Mouse (Mus musculus): ENCODE data around the gene Nudt15.
"Not testable (repeated sequence)": the region's sequence is repeated elsewhere in the genome, so short reads cannot be mapped to it uniquely, and the experiment has no call there.

The Nudt15 gene

DNA sequence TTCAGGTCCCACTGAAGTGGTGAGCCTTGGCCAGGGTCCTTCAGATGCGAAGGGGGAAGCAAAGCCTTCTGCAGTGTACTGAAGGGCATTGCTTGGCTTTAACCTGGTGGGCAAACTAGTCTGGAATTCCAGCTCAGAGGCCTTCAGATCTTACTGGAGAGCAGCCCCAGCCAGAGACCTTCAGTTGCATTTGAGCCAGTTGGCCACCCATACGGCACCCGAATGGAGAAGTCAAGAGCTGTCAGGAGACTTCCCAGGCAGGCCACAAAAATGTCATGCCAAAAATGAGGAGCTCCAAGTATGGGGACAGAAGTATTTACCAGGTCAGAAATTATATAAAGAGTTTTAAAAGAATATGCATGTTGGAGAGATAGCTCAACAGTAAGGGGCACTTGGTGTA is at the start of gene Nudt15:
Gene Nudt15 (minus strand): TSS at position 192 of the 400 bp plus-strand sequence.
- DNase-seq, result no peak

DNA sequence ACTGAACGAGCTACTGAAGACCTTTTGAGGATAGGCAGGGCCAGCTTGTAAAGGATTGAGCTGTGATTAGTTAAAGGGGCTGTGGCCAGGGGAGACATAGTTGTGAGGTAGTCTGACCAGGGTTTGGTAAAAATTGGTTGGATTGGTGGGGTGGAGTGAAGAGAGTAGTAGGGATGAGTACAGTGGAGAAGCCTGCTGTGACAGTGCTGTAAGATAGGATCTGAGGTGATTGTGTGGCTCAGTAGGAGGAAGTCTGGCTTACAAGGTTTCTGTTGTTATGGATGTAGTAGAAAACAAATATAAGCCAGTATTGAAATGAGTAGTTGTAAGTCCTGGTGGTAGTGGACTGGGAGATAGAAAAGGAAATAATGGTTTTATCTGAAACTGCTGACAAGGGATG is 44.1 kb upstream of the Nudt15 start:
- DNase-seq, result no peak

DNA sequence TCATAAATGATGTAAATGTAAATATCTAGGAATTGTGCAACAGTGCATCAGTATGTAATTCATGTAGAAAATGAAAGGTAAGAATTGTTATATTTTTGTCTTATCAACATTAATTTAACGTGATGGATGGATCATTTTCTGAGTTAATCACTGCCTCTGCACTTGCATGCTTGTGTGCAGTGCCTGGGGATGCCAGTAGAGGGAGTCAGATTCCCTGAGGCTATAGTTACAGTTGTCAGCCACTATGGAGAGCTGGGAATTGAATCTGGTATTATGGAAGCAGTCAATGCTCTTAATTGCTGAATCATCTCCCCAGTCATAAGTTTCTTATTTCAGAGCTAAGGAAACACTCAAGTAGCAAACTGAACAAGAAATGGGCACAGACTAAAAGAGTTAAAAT is 40.0 kb upstream of the Nudt15 start:
- DNase-seq, result peak; percentile 17

DNA sequence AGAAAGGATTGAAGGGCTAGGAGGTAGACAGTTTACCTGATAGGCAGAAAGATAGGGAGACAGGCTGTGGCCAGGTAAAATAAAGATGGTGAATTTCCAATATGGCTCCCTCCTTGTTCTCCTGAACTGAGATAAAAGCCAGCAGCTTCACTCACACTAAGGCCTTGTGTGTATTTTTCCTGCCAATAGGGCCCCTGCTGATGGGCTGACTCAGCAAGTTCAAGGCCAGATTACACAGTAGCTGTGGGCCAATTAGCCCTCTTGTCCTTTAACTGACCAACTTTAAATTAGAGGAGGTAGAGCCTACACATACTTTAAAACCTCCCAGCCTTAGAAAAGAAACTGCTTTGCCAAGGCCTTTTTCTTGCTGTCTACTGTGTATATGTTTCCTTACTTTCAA is 28.3 kb upstream of the Nudt15 start:
- DNase-seq, result no peak

DNA sequence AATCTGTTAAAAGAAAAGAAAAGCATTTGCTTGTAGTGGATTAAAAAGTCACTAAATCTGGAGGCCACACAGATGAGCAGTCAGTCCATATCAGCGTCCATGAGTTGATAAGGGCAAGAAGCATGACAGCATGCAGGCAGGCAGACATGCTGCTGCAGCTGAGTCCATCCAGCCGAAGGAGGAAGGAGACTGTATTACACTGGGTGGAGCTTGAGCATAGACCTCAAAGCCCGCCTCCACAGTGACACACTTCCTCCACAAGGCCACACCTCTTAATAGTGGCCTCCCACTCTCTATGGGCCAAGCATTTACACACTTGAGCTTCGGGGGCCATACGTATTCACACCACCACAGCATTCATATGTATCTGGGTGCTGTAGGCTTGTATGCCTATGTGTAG is 26.0 kb upstream of the Nudt15 start:
- no peak for DNase-seq

DNA sequence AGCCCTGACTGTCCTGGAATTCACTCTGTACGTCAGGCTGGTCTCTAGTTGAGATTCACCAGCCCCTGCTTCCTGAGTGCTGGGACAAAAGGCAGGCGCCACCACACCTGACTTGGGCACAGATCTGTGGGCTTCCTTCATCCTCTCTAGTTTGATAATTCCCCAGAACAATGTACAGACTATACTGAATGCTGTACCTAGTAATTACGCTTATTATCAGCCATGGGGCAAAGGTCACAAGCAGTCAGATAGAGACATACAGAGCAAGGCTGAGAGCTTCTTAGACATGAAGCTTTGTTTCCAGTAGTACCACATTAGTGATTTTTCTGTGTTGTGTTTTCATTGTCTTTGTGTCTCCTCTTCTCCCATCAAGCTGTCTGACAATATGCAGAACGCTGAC is 23.1 kb upstream of the Nudt15 start:
- DNase-seq, result no peak

DNA sequence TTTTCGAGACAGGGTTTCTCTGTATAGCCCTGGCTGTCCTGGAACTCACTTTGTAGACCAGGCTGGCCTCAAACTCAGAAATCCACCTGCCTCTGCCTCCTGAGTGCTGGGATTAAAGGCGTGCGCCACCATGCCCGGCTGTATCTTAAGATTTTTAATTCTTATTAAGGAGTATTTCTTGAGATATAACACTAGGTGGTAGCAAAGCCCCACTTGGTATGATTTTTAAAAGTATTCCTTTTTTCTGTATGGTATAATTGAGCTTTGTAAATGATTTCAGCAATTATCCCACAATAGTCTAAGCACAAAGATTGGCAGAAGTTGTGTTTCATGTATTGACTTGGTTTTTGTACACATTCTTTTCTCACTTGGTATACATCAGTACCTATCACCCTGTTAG is 21.8 kb upstream of the Nudt15 start:
- not testable (repeated sequence) for DNase-seq

DNA sequence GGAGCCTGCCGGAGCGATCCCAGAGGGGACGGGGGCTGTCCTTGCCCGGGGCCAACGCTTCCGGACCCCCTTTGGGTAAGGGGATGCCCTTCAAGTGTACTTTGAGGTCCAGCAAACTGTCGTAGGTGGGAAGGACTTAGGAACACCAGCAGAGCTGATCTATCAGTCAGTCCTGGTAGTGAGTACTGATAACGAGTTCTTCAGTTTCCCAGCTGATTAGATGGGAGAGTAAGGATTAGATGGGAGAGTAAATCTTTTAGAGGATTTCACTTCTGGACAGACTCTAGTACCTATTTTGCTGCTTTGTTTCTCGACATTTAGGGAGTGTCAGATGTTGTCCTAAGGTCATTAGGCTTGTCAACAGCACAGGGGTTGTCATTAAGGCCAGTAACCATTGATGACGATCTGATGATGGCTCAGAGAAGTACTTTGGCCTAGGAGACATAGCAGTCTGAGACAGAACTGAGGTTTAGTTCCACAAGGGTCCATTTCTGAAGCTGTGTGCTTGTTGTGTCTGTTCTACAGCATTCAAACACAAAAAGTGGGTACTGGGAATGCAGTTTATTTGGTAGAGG is 5.2 kb upstream of the Nudt15 start:
- no peak for DNase-seq

DNA sequence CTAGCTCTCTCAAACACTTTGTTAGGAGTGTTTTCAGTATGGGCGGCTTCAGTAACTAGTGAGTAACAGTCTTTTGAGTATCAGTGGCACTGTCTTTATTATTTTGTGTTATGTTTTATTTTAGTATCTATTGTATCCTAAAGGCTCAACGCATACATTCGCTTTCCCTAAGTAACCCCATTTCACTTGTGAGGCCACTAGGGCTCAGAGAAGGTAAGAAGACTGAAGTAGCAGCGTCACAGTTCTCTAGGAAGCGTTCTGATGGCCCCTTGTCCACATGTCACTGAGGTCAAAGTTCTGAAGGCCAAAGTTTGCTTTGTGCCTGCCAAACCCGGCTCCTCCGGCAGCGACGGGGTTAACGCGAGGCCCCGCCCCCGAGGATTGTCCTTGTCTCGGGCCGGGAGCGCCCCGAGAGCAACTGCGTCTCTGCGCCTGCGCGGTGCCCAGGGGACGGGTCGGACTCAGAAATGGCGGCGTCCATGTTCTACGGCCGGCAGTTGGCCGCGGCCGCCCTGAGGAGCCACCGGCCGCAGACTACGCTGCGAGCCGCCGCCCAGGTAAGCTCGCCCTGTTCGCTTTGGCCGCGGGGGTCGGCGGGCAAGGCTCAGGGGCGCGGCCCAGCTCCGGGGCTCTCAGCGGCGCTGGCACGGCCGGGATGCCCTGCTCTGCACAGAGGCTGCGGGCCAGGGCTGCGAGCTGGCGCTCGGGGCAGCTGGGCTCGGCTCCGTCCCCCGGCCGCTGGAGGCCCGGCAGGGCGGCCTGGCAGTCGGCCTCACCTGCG is 4.5 kb upstream of the Nudt15 start:
- peak; percentile 97 for DNase-seq

DNA sequence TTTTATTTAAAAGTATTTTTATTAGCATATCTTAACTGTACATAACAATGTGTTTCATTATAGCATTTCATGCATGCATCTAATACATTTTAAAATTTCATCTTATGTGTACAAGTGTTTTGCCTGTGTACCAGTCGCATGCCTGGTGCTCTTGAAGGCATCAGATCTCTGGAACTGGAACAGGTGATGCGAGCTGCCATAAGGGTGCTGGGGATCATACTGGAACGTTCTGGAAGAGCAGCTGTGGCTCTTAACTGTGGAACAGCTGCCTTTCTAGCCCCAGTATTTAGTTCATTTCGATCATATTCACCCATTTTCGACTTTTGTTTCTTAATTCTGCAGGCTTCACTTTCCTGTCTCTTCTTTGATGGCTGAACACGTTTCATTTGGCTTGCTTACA is 3.1 kb upstream of the Nudt15 start:
- no peak for DNase-seq

DNA sequence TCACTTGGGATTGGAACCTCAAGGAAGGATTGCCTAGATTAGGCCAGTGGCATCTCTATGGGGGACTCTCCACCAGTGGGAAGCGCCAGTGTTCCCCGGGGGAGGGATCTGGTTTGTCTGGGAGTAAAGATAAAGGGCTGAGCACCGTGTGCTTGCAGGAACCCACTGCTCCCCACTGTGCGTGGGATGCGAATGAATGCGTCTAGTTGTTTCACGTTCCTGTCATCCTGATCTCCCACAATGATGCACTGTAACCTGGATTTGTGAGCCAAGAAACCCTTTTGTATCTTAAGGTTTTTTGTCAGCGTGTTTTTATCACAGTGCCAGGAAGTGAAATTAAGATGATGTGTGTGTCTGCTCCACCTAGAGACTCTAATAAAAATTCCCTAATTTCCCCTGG is 2.7 kb upstream of the Nudt15 start:
- no peak for DNase-seq

DNA sequence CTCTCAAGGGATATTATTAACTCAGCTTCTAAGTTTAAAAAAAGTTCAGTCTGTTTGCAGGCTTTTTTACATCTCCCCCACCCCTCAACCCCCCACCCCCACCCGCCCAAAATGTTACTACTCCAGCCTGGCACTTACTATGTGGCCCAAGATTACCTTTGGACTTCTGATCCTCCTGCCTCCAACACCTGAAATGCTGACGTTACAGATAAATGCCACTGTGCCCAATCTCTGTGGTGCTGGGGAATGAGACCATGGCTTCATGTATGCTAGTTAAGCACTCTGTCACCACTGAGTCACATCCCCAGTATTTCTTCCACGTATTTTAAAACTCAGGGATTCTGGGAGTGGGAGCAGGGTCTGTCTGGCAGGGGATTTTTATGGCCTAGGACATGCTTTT is 2.2 kb upstream of the Nudt15 start:
- no peak for DNase-seq

DNA sequence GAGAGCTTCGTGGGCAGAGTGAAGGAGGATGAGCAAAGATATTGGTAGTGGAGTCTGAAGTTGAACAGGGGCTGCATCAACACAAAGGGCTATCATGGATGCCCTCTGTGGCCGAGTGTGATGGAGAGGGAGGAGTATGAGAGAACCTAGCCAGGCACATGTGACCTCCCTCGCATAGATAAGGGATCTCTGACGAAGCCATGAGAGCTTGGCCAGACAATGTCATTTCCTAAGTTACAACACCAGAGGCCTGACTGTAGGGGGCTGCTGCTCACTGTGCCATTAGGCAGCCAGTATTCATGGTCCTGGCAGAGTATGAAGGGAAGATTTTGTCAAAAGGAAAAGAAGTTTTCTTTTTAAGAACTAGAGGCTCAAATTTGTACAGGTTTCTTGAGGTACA is 1.0 kb downstream of the Nudt15 start:
- no peak for DNase-seq

DNA sequence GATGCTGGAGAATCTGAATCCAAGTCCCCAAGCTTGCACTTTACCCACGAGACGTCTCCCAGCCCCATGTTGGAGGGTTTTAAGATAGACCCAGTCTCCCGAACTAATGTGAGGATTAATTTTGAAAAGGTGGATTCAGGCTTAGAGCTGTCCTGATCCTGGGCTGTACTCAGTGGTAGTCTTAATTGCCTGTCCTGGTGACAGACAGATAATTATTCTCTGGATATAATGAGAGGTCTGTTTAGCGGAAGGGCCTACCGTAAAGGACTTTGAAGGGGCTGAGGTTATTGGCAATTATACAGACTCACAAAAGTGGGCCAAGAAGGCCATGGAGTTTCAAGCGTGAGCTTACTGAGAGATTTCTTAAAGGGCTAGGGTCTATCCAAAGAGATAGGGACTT is 4.3 kb downstream of the Nudt15 start:
- DNase-seq, result no peak

DNA sequence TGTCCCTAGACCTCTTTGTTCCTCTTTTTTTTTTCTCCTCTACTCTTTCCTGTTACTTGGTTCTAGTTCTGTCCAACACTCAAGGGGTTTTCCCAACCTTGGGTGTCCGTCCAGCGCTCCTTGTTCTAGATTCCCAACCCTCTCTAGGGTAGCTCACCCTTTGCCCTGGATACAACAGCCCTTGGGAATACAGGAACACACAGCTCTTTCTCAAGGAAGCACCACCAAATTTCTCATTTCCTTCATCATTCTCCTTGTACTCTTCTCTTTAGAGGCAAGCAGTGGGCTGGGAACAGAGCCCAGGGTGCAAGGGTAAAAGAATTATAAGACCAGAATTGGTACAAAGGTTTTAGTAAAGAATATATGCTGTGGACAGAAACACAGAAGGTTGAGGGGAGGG is 12.4 kb downstream of the Nudt15 start:
- no peak for DNase-seq

DNA sequence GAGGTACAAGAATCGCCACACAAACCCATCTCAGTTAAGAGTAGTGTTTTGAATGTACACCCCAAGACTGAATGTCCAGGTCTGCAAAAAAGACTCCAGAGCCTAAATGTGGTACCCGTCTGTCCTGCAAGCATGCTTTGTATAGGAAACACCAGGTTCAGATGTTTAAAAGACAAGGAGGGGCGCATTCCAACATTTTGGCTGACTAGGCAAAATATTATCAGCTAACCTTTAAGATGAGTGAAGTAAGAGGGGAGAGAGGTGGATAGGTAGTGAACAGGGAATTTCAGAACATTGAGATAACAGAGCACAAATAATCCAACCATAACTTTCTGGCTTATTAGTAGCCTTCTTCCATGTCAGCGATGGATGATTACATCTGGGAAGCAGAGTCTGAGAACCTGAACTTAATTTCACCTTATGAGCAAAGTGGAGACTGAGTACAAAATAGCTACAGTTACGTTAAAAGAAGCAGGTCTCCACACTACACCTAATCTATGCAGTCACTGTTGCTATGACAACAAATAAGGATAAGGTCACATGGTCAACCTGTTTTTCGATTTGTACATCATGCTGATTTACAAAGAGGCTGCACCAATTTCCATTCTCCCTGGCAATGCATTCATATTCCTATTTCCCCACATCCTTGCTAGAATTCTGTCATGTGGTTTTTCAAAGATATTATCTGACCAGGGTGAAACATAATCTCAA is 14.1 kb downstream of the Nudt15 start:
- no peak for DNase-seq

DNA sequence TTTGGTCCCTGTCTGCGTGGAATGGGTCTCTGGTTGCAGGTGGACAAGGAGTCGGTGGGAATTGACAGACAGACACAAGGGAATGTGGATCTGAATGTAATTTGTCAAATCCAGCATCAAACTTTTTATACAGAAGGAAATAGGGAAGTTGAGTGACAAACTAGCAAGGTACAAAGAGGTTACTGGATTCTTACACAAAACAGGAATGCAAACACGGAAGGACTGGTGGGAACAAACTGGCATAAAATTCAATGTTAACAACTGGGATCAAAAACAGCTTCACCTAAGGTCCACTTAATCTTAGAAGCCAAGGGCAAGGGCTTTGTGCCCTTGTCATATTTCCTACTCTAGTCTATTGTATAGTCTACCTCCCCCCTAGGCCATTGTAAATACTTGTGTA is 19.4 kb downstream of the Nudt15 start:
- not testable (repeated sequence) for DNase-seq

DNA sequence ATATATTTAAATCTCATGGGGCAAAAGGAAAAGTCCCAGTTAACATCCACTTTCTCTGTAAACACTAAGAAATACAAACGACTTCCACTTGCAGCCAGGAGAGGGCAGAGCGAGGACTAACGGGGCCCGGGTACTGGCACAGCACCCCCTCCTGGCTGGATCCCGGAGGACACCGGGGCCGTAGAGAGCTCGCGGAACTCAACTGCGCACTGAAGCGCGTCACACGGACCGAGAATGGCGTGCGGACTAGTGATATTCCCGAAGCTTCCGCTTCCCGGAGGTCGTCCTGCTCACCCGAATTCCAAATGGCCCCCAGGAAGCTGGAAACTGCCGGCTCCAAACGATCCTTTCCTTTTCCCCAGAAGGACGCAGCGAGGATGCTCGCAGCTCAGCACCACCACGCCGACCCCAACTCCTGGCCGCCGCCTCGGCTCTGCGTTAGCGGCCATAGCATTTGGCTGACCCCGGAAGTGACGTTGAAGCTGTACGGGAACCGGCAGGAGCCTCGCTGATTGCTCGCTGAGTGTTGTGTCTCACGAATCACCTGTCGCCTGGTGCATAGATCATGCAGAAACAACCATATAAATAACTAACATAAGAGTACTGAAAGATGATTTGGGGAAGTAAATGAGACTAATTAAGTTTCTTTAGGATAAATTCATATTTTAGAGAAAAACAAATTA is 23.1 kb downstream of the Nudt15 start, which contains the start of gene Sucla2:
Gene Sucla2 (plus strand): TSS at position 554 of the 683 bp plus-strand sequence.
- peak; percentile 95 for DNase-seq

DNA sequence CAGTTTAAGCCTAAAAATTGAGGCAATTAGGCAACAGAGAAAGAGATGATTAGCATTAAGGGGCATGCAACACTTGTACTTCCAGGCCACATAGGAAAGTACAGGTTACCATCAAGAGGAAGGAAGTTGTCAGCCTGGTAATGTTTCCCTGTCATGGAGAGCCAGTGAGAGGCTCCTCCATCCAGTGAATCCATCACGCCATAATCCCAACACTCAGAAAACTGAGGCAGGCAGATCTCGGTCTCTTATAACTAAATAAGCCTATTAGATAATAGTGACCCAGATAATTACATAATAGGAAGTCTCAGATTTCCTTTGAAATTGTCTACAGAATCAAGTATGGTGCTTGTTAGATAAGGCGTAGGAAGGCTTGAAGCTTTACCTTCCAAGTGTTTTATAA is 23.9 kb downstream of the Nudt15 start:
- DNase-seq, result no peak

DNA sequence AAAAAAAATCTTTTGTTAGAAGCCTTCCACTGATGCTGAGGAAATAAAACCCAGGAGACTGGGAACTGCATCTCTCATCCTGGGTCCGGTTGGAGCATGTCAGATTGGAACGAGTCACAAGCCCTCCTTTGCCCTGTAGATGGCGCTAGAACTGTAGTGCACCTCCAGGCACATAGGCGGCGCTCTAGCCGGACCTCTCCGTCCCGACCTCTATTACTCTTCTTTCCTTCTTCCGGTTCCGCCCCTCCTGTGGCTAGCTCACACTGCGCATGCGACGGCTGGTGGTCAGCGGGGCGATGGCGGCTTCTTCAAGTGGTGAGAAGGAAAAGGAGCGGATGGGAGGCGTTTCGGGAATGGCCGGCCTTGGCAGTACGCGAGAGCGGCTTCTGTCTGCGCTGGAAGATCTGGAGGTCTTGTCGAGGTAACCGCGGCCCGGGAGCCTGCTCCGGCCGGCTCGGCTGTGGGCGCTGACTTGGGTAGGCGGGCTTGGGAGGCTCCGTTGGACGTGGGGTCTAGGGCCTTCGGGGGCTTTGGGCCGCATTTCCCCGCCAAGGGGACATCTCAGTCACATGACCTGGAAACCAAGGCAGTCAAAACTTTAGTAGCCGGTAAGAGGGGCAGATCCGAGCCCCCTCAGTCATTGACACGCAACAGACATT is 38.1 kb downstream of the Nudt15 start, which contains the start of gene Med4:
Gene Med4 (plus strand): TSS at position 261 of the 659 bp plus-strand sequence.
- peak; percentile 97 for DNase-seq

DNA sequence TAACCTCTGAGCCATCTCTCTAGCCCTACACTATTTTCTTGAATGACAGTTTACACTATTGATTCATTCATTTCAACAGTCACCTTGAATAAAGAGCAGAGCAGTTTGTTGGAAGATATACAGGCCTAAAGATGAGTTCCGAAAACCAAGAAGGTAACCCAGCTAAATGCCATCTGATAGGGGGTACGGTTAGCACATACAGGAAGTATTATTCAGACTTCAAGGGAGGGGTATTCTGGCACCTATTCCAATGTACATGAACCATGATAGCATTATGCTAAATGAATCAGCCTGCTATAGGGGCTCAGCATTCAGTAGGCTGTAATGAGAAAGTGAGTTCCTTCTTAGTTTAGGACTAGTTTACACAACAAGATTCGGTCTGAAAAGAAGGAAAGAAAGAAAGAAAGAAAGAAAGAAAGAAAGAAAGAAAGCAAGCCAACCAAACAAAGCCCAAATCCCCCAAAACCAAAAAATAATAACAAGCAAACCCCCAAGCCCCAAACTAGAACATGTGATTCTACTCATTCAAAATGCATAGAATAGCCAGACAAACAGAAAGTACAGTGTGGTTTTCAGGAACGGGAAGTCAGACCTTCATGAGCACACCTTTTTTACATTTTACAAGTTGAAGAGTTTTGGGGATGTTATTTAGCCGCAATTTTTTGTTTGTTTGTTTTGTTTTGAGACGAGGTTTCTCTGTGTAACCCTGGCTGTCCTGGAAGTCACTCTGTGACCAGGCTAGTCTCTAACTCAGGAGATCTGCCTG is 39.2 kb downstream of the Nudt15 start:
- no peak for DNase-seq

Data from lung, postnatal 36 days (tissue).